Mouse (Mus musculus) CH12.LX (cell line): ENCODE data around the gene Pkmyt1. TPM values are rescaled to one million over a fixed set of nuclear protein-coding genes. Genes with fewer than 3 reads are reported as not detected.
A peak's percentile ranks its signal among the peaks of the same experiment; 100 is the strongest.

Experiments
- DNase-seq: peaks from one replicate; pipeline ENCODE4 v3.0.0-alpha.2; 2013; ENCODE audit errors: extremely low read depth
- H3K27ac ChIP-seq: 2 replicates; pipeline ENCODE4 v1.5.1; 2012; ENCODE audit warnings: low read depth, mild to moderate bottlenecking, control low read depth, moderate library complexity; ENCODE audit not compliant: insufficient read depth
- H3K27me3 ChIP-seq: replicated peaks from 2 replicates; pipeline ENCODE3; 2012; ENCODE audit warnings: inconsistent platforms
- H3K36me3 ChIP-seq, 2 experiments: replicated peaks in 1 of 2; 2 replicates each; pipeline versions ENCODE3 to v1.6.1; 2012; ENCODE audit warnings: inconsistent platforms in 1 of 2, low read length in 1 of 2, mild to moderate bottlenecking in 1 of 2, mixed read lengths in 1 of 2, moderate library complexity in 1 of 2; ENCODE audit not compliant: control insufficient read depth in 1 of 2, insufficient read depth in 1 of 2
- H3K4me1 ChIP-seq, 2 experiments: 2 replicates each; pipeline ENCODE4 v1.6.1; 2012; ENCODE audit warnings: inconsistent platforms in 1 of 2, moderate library complexity in 1 of 2; ENCODE audit not compliant: insufficient read depth in 2 of 2, control insufficient read depth in 1 of 2
- H3K4me2 ChIP-seq: 2 replicates; pipeline ENCODE4 v1.6.1; 2012; ENCODE audit warnings: low read depth, mild to moderate bottlenecking, control low read depth; ENCODE audit not compliant: poor library complexity, insufficient read depth, severe bottlenecking
- H3K4me3 ChIP-seq, 3 experiments: fragments of 150-350 bp in 1 of 3; sonication (generic) in 1 of 3; replicated peaks in 1 of 3; 2 replicates each; pipeline versions ENCODE3 to v1.5.1; 2011 to 2012; ENCODE audit warnings: low read depth in 2 of 3, low read length in 2 of 3, mild to moderate bottlenecking in 2 of 3, moderate library complexity in 2 of 3, control low read depth in 1 of 3, improper control_type of control experiment in 1 of 3, inconsistent platforms in 1 of 3, mixed read lengths in 1 of 3; ENCODE audit not compliant: poor library complexity in 1 of 3
- H3K79me2 ChIP-seq: replicated peaks from 2 replicates; pipeline ENCODE4 v1.6.1; 2012; ENCODE audit warnings: mild to moderate bottlenecking, moderate library complexity; ENCODE audit not compliant: control insufficient read depth, poor library complexity, insufficient read depth, severe bottlenecking; ENCODE audit errors: extremely low read depth
- H3K9ac ChIP-seq: 2 replicates; pipeline ENCODE4 v1.6.1; 2012; ENCODE audit warnings: low read depth, mild to moderate bottlenecking, control low read depth, moderate library complexity; ENCODE audit not compliant: insufficient read depth
- H3K9me3 ChIP-seq: replicated peaks from 2 replicates; pipeline ENCODE3; 2012; ENCODE audit warnings: low read length, inconsistent platforms, mixed read lengths
- BHLHE40 ChIP-seq: IDR thresholded peaks from 2 replicates; pipeline ENCODE4 v1.6.1; 2011; ENCODE audit warnings: mild to moderate bottlenecking, low read depth, low read length, improper control_type of control experiment
- E2F4 ChIP-seq: IDR thresholded peaks from 2 replicates; pipeline ENCODE4 v1.6.1; 2011; ENCODE audit warnings: low read depth, low read length, improper control_type of control experiment; ENCODE audit not compliant: insufficient replicate concordance
- ETS1 ChIP-seq: conservative IDR thresholded peaks from 2 replicates; pipeline ENCODE4 v1.6.1; 2012; ENCODE audit warnings: low read depth, mild to moderate bottlenecking, inconsistent platforms, low read length, improper control_type of control experiment, moderate library complexity
- IRF4 ChIP-seq: IDR thresholded peaks from 2 replicates; pipeline ENCODE4 v1.6.1; 2014; ENCODE audit warnings: low read depth, mild to moderate bottlenecking, inconsistent platforms, low read length, improper control_type of control experiment
- MXI1 ChIP-seq: IDR thresholded peaks from 2 replicates; pipeline ENCODE4 v1.6.1; 2011; ENCODE audit warnings: mild to moderate bottlenecking, low read depth, low read length, improper control_type of control experiment
- NRF1 ChIP-seq: IDR thresholded peaks from 2 replicates; pipeline ENCODE4 v1.6.1; 2014; ENCODE audit warnings: low read depth, mild to moderate bottlenecking, inconsistent platforms, low read length, improper control_type of control experiment, moderate library complexity
- POLR2A ChIP-seq: IDR thresholded peaks from 2 replicates; pipeline ENCODE4 v1.6.1; 2011; ENCODE audit warnings: low read depth, mild to moderate bottlenecking, improper control_type of control experiment, low read length
- RAD21 ChIP-seq: IDR thresholded peaks from 2 replicates; pipeline ENCODE4 v1.6.1; 2011; ENCODE audit warnings: low read depth, mild to moderate bottlenecking, low read length, improper control_type of control experiment, moderate library complexity
- SMC3 ChIP-seq: IDR thresholded peaks from 2 replicates; pipeline ENCODE4 v1.6.1; 2011; ENCODE audit warnings: low read depth, low read length, improper control_type of control experiment
- TCF12 ChIP-seq: IDR thresholded peaks from 2 replicates; pipeline ENCODE4 v1.6.1; 2014; ENCODE audit warnings: low read depth, mild to moderate bottlenecking, inconsistent platforms, low read length, improper control_type of control experiment
- USF1 ChIP-seq: IDR thresholded peaks from 2 replicates; pipeline ENCODE4 v1.6.1; 2014; ENCODE audit warnings: low read depth, mild to moderate bottlenecking, inconsistent platforms, low read length, improper control_type of control experiment
- ZMIZ1 ChIP-seq: IDR thresholded peaks from 2 replicates; pipeline ENCODE4 v1.6.1; 2012; ENCODE audit warnings: low read depth, mild to moderate bottlenecking, inconsistent platforms, low read length, improper control_type of control experiment
- ZNF384 ChIP-seq: IDR thresholded peaks from 2 replicates; pipeline ENCODE4 v1.6.1; 2012; ENCODE audit warnings: low read depth, low read length, improper control_type of control experiment, inconsistent platforms
- dilution Hi-C: fragments of 300-500 bp; cut with MboI; formaldehyde crosslinking; loops from 2 replicates; pipeline ENCODE4 v1.14.3; 2020; ENCODE audit warnings: low sequenced_read_pairs; ENCODE audit not compliant: extremely low pct_unique_long_range_greater_than_20kb, extremely low pct_ligation_motif_present
- in situ Hi-C: fragments of 300-500 bp; cut with MboI; formaldehyde crosslinking; loops from 3 replicates; pipeline ENCODE4 v1.14.3; 2019; ENCODE audit warnings: low sequenced_read_pairs, low pct_ligation_motif_present, low pct_unique_long_range_greater_than_20kb, mixed read lengths
- polyA plus RNA-seq: library from polyadenylated mRNA; unstranded; fragments of >175 nt; gene quantifications from 2 replicates; pipeline ENCODE4 v1.2.1, GENCODE M21; 2012; ENCODE audit warnings: low read depth; ENCODE audit not compliant: insufficient read length
- total RNA-seq, 2 experiments: library from RNA; depleted of rRNA; stranded (reverse); fragments of 300-350 nt in 1 of 2; fragments of >200 nt in 1 of 2; gene quantifications; 2 replicates each; pipeline ENCODE4 v1.2.3; 2012 to 2014

The Pkmyt1 gene
- total and polyA plus RNA-seq, 3 experiments = 12.6 to 37.0 (median 25.4) TPM

- H3K4me3 ChIP-seq = no peak overlapping the region
- peaks cover 51% of the 10 kb centered on the region for H3K27me3 ChIP-seq
- H3K9me3 ChIP-seq = no peaks in the 10 kb centered on the region
Observed at GRCm38 (mm10) chr17:23738836-23739201, 12.7 kb downstream of the Pkmyt1 start.

GRCm38 (mm10) chr17:23739202-23740135 lies 13.3 kb downstream of the Pkmyt1 start:
- H3K4me1 ChIP-seq = peaks cover 7 to 16% of the 10 kb centered on the region in 2 experiments; a peak in 3 of 4 replicates
- no peak for DNase-seq
- TF ChIP-seq MXI1 = no peak
- no peak for TF ChIP-seq RAD21
- no peak for TF ChIP-seq ETS1
- TF ChIP-seq NRF1 = no peak
- no peak for TF ChIP-seq IRF4
- TF ChIP-seq SMC3 = no peak
- peak overlapping the region; percentile 48 for H3K9ac ChIP-seq
- in situ Hi-C loops (no loop called here), dilution Hi-C loops (no loop called here)
- no peak overlapping the region for H3K27ac ChIP-seq
- H3K4me2 ChIP-seq = peak overlapping the region; percentile 93
- peak overlapping the region in 2 of 3 experiments; percentile 33 to 58 for H3K4me3 ChIP-seq
- peaks cover 14 to 33% of the 10 kb centered on the region in 2 experiments for H3K36me3 ChIP-seq
- no peaks in the 10 kb centered on the region for H3K9me3 ChIP-seq
- H3K27me3 ChIP-seq = peaks cover 54% of the 10 kb centered on the region
- H3K79me2 ChIP-seq = no peaks in the 10 kb centered on the region

More at GRCm38 (mm10) chr17:23738836-23739201, 12.7 kb downstream of the Pkmyt1 start:
- TF ChIP-seq ZMIZ1 (no peak), ZNF384 (no peak)
- TF ChIP-seq, all 38 proteins: peak for 0
- Histone ChIP-seq H3K9ac (no peak overlapping the region), H3K4me1 (peaks cover 7 to 16% of the 10 kb centered on the region in 2 experiments; a peak in 3 of 4 replicates), H3K4me2 (no peak overlapping the region), H3K79me2 (no peaks in the 10 kb centered on the region), H3K27ac (no peak overlapping the region), H3K36me3 (peaks cover 20 to 40% of the 10 kb centered on the region in 2 experiments)
- dilution Hi-C loops = no loop called here
- in situ Hi-C loops = no loop called here
- DNase-seq = no peak

- TF ChIP-seq USF1 = no peak
- peak; percentile 73; the same call in 1 of the 2 replicates for TF ChIP-seq E2F4
- TF ChIP-seq POLR2A = peak; percentile 32; the same call in 1 of the 2 replicates
- TF ChIP-seq BHLHE40 = peak; percentile 46; the same call in 1 of the 2 replicates
- no peak for TF ChIP-seq TCF12
- TF ChIP-seq NRF1 = peak; percentile 73
- H3K4me1 ChIP-seq = peaks cover 12 to 22% of the 10 kb centered on the region in 2 experiments; a peak in 3 of 4 replicates
- dilution Hi-C loops = no loop called here
- H3K9ac ChIP-seq = peak overlapping the region; percentile 48
- H3K36me3 ChIP-seq = peaks cover 7 to 26% of the 10 kb centered on the region in 2 experiments
- peak overlapping the region; percentile 93 for H3K4me2 ChIP-seq
- DNase-seq = peak; percentile 69
- H3K27ac ChIP-seq = no peak overlapping the region
- H3K79me2 ChIP-seq = no peaks in the 10 kb centered on the region
- no peaks in the 10 kb centered on the region for H3K9me3 ChIP-seq
- H3K27me3 ChIP-seq = peaks cover 61% of the 10 kb centered on the region
- in situ Hi-C loops = no loop called here
- peak overlapping the region in 2 of 3 experiments; percentile 33 to 58 for H3K4me3 ChIP-seq
Observed at GRCm38 (mm10) chr17:23740136-23740584, 14.0 kb downstream of the Pkmyt1 start.
